ENCODE assay signal across 9 mouse cellular contexts in the genomic region with DNA sequence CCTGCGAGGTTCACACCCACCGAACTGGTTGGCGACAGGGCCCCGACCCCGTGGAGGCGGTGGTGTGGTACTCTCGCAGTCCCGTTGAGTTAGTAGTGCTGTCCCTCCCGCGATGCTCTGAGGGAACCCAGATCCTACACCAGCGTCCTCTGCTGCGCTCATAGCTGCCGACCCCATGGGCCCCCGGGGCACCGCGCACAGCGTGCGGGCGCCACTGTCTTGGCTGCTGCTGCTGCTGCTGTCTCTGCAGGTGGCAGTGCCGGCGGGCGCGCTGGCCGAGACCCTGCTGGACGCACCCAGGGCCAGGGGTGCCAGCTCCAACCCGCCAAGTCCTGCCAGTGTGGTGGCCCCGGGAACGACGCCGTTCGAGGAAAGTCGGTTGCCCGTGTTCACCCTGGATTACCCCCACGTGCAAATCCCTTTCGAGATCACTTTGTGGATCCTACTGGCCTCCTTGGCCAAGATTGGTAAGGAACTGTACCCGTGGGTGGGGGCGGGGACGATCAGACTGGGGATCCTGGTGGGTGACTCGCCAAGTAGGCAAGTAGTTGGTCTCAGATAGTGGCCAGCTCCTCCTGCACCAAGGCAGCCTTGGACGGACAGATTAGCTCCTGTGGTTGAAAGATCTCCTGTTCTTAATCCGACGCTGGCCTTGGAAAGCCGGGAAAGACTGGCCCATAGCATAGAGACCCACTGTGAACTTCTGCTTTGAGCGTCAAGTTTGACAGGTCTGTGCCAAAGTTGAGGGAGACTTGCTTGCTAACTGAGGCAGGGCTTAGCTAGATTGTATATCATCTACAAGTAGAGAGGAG. TPM values are rescaled to one million over a fixed set of nuclear protein-coding genes. Genes with fewer than 3 reads are reported as not detected.
DNase-seq lines count a peak whose midpoint lies in the region; ATAC-seq lines count a peak whose summit lies in the region.
"Had no signal": no experiment of that assay in that cellular context is flagged by ENCODE, and none has a peak within 500 bp of the region (broad histone marks: within the 10 kb centered on the region; RNA-seq: fewer than 3 reads in every experiment).

No protein-coding gene starts in this region.

- no peaks in the 10 kb centered on the region for H3K9me3 ChIP-seq in forebrain, embryonic 16.5 days (ENCODE audit: control insufficient read depth, low read length)
- H3K9me3 ChIP-seq in kidney, embryonic 15.5 days (replicated peaks), result no peaks in the 10 kb centered on the region
- no peaks in the 10 kb centered on the region for H3K9me3 ChIP-seq in midbrain, embryonic 14.5 days (ENCODE audit: control insufficient read depth, low read length)

- peak; percentile 22 to 32 for DNase-seq in layer of hippocampus, postnatal 10 days (ENCODE audit: low spot score in 2 of 2)
- no peak for DNase-seq in layer of hippocampus, postnatal 36 days
- peak; percentile 8 for DNase-seq in adrenal gland, postnatal 14 days
- peak; percentile 61 for DNase-seq in midbrain, embryonic 14.5 days
- DNase-seq in right cerebral cortex, adult 2 months (ENCODE audit: low spot score in 2 of 2), result no peak
- DNase-seq in frontal cortex, postnatal 14 days (ENCODE audit: low spot score in 2 of 2), result no peak

- peak overlapping the region; percentile 56 for H3K9ac ChIP-seq in forebrain, embryonic 16.5 days (replicated peaks; ENCODE audit: low read depth, low read length)
- H3K9ac ChIP-seq in kidney, embryonic 15.5 days, result peak overlapping the region; percentile 44
- peak overlapping the region; percentile 60 for H3K9ac ChIP-seq in midbrain, embryonic 14.5 days (replicated peaks; ENCODE audit: low read length)

- peak overlapping the region; percentile 58 for H3K4me3 ChIP-seq in forebrain, embryonic 16.5 days (replicated peaks; ENCODE audit: low read length)
- peak overlapping the region; percentile 61 for H3K4me3 ChIP-seq in kidney, embryonic 15.5 days (replicated peaks)
- peak overlapping the region; percentile 63 for H3K4me3 ChIP-seq in midbrain, embryonic 14.5 days (replicated peaks; ENCODE audit: low read depth, low read length)

- ATAC-seq in forebrain, embryonic 16.5 days, result peak; percentile 73
- ATAC-seq in kidney, embryonic 15.5 days (replicated peaks; ENCODE audit: low FRiP score), result no peak; the same call in 1 of the 2 replicates
- no peak; the same call in none of the 2 replicates for ATAC-seq in midbrain, embryonic 14.5 days (ENCODE audit: low FRiP score, low TSS enrichment)

- H3K4me1 ChIP-seq in forebrain, embryonic 16.5 days (replicated peaks; ENCODE audit: control insufficient read depth, insufficient read depth, low read length), result peaks cover 15% of the 10 kb centered on the region
- H3K4me1 ChIP-seq in kidney, embryonic 15.5 days, result peaks cover 24% of the 10 kb centered on the region
- H3K4me1 ChIP-seq in midbrain, embryonic 14.5 days (ENCODE audit: control insufficient read depth, insufficient read depth, low read length), result peaks cover 12% of the 10 kb centered on the region; the same call in 1 of the 2 replicates

- H3K27me3 ChIP-seq in forebrain, embryonic 16.5 days (replicated peaks; ENCODE audit: control insufficient read depth, insufficient read depth, low read length), result peaks cover 30% of the 10 kb centered on the region
- peaks cover 67% of the 10 kb centered on the region for H3K27me3 ChIP-seq in kidney, embryonic 15.5 days
- H3K27me3 ChIP-seq in midbrain, embryonic 14.5 days (ENCODE audit: control insufficient read depth, insufficient read depth, low read length), result peaks cover 48% of the 10 kb centered on the region

- no peak overlapping the region for H3K27ac ChIP-seq in forebrain, embryonic 16.5 days (ENCODE audit: low read length)
- H3K27ac ChIP-seq in kidney, embryonic 15.5 days, result no peak overlapping the region
- no peak overlapping the region for H3K27ac ChIP-seq in midbrain, embryonic 14.5 days (replicated peaks; ENCODE audit: low read depth, low read length)
- H3K27ac ChIP-seq: macrophage had no signal

- 3% methylated on average over 42 of the region's 44 CpGs for WGBS in forebrain, embryonic 16.5 days
- WGBS in kidney, embryonic 15.5 days, result 5% methylated on average over 43 of the region's 44 CpGs
- WGBS in midbrain, embryonic 14.5 days, result 3% methylated on average over 44 of the region's 44 CpGs

- H3K4me2 ChIP-seq in forebrain, embryonic 16.5 days (ENCODE audit: low read length), result peak overlapping the region; percentile 99
- H3K4me2 ChIP-seq in kidney, embryonic 15.5 days, result peak overlapping the region; percentile 99
- peak overlapping the region; percentile 99 for H3K4me2 ChIP-seq in midbrain, embryonic 14.5 days (ENCODE audit: low read length)

- no peaks in the 10 kb centered on the region for H3K36me3 ChIP-seq in forebrain, embryonic 16.5 days (ENCODE audit: control insufficient read depth, insufficient read depth)
- H3K36me3 ChIP-seq in kidney, embryonic 15.5 days, result no peaks in the 10 kb centered on the region
- H3K36me3 ChIP-seq in midbrain, embryonic 14.5 days (ENCODE audit: control insufficient read depth, insufficient read depth, low read length), result no peaks in the 10 kb centered on the region

RNA-seq across cellular contexts. Expression of gene Slc9a2, which starts 1.5 kb away (rescaled TPM):
- total RNA-seq in layer of hippocampus, postnatal 10 days (2021), result 10 to 100 TPM; 14.9 to 16.2 TPM
- total RNA-seq in layer of hippocampus, postnatal 36 days (2021), result 10 to 100 TPM; 25.1 to 28.4 TPM
- not detected in 2 replicates for total RNA-seq in adrenal gland, postnatal 14 days (2021)
- polyA plus RNA-seq in forebrain, embryonic 16.5 days (2015; fragmentation: Nextera tagmentation; extraction: Ambion mirVana), result 0.18 and 0.27 TPM in 2 replicates
- 1.7 and 2.0 TPM in 2 replicates for polyA plus RNA-seq in kidney, embryonic 15.5 days (2015; fragmentation: Nextera tagmentation; extraction: Ambion mirVana)
- 0.05 TPM in 1 of 2 replicates, not detected in the other for polyA plus RNA-seq in midbrain, embryonic 14.5 days (2014; fragmentation: Nextera tagmentation; extraction: Ambion mirVana)
- polyA plus RNA-seq: macrophage had no signal

Comparison
In these comparisons a context has a peak if more than half of its experiments do, and no peak if none do; other contexts are left out.
1. DNase-seq: peak in layer of hippocampus, postnatal 10 days (2 of 2), adrenal gland, postnatal 14 days (single experiment) and midbrain, embryonic 14.5 days (single experiment); none in layer of hippocampus, postnatal 36 days (0 of 2), right cerebral cortex, adult 2 months (0 of 2) and frontal cortex, postnatal 14 days (0 of 2).
2. RNA of gene Slc9a2, which starts 1.5 kb away (total RNA-seq): 25.1 to 28.4 TPM in layer of hippocampus, postnatal 36 days and 14.9 to 16.2 TPM in layer of hippocampus, postnatal 10 days; not detected in adrenal gland, postnatal 14 days; every median in the first group is over 10 times any median in the second.
3. Peak in every context shown above with its lines, with median percentiles within 50 percentile points of each other: H3K4me2 ChIP-seq, H3K4me3 ChIP-seq and H3K9ac ChIP-seq.